Mouse (Mus musculus) limb, embryonic 11.5 days (tissue): Measurements from ENCODE around the gene Zer1. TPM values are rescaled to one million over a fixed set of nuclear protein-coding genes. Genes with fewer than 3 reads are reported as not detected.
"Not testable (repeated sequence)": the region's sequence is repeated elsewhere in the genome, so short reads cannot be mapped to it uniquely, and the experiment has no call there.

Source experiments
- ATAC-seq: fragments of 200-750 bp; cut with Nextera tagmentation; 2 replicates; pipeline ENCODE4 v1.8.0; 2017; ENCODE audit warnings: low read depth; ENCODE audit not compliant: insufficient number of reproducible peaks, low FRiP score, low TSS enrichment
- DNase-seq: peaks from one replicate; pipeline ENCODE4 v3.0.0-alpha.2; 2015; ENCODE audit warnings: low spot score
- H3K27ac ChIP-seq: fragments of 300-500 bp; sonication (generic); replicated peaks from 2 replicates; pipeline ENCODE4 v1.5.1; 2014; ENCODE audit warnings: low read depth, mild to moderate bottlenecking, low read length
- H3K27me3 ChIP-seq: fragments of 300-500 bp; sonication (generic); 2 replicates; pipeline ENCODE4 v1.6.1; 2014; ENCODE audit warnings: mild to moderate bottlenecking, low read length, mixed read lengths; ENCODE audit not compliant: control insufficient read depth, insufficient read depth
- H3K36me3 ChIP-seq: fragments of 300-500 bp; sonication (generic); 2 replicates; pipeline ENCODE4 v1.6.1; 2014; ENCODE audit warnings: mild to moderate bottlenecking, low read length, moderate library complexity, mixed read lengths; ENCODE audit not compliant: control insufficient read depth, insufficient read depth
- H3K4me1 ChIP-seq: fragments of 300-500 bp; sonication (generic); 2 replicates; pipeline ENCODE4 v1.6.1; 2014; ENCODE audit warnings: low read length, mixed read lengths; ENCODE audit not compliant: control insufficient read depth, insufficient read depth
- H3K4me2 ChIP-seq: fragments of 300-500 bp; sonication (generic); 2 replicates; pipeline ENCODE4 v1.6.1; 2014; ENCODE audit warnings: low read depth, mild to moderate bottlenecking, moderate library complexity; ENCODE audit not compliant: severe bottlenecking
- H3K4me3 ChIP-seq: fragments of 300-500 bp; sonication (generic); 2 replicates; pipeline ENCODE4 v1.5.1; 2014; ENCODE audit warnings: low read depth, low read length
- H3K9ac ChIP-seq: fragments of 300-500 bp; sonication (generic); 2 replicates; pipeline ENCODE4 v1.6.1; 2014; ENCODE audit warnings: mild to moderate bottlenecking, low read length
- H3K9me3 ChIP-seq: fragments of 300-500 bp; sonication (generic); 2 replicates; pipeline ENCODE4 v1.6.1; 2016; ENCODE audit warnings: low read length; ENCODE audit not compliant: control insufficient read depth
- WGBS: fragments of 180-500 bp; shearing (Covaris S2); extraction: QIAGEN DNeasy Blood & Tissue Kit; methylation state at CpG from one replicate; pipeline ENCODE4 v1.1.7; 2014; 5-methylcytosine and 5-hydroxymethylcytosine counted together
- polyA plus RNA-seq: library from polyadenylated mRNA; unstranded; fragments of >200 nt; fragmentation: Nextera tagmentation; extraction: Ambion mirVana; gene quantifications from 2 replicates; pipeline ENCODE4 v1.2.1, GENCODE M21; 2014

The Zer1 gene
- polyA plus RNA-seq, 1 experiment from 2014 or later = 6.7 TPM

- H3K36me3 ChIP-seq = peaks cover 17% of the 10 kb centered on the region
- 86% methylated on average over 8 of the region's 8 CpGs for WGBS
These were observed 28.2 kb upstream of the Zer1 start for GRCm38 (mm10) chr2:30152616-30153015.

GRCm38 (mm10) chr2:30151840-30152239 lies 27.5 kb upstream of the Zer1 start:
- 90% methylated on average over 11 of the region's 11 CpGs for WGBS
- Histone ChIP-seq H3K4me3 (no peak overlapping the region), H3K27ac (no peak overlapping the region), H3K36me3 (peaks cover 17% of the 10 kb centered on the region), H3K9ac (no peak overlapping the region), H3K4me1 (no peaks in the 10 kb centered on the region), H3K9me3 (no peaks in the 10 kb centered on the region), H3K4me2 (no peak overlapping the region), H3K27me3 (no peaks in the 10 kb centered on the region)
- ATAC-seq (no peak), DNase-seq (no peak)

More at GRCm38 (mm10) chr2:30152616-30153015, 28.2 kb upstream of the Zer1 start:
- H3K9me3 ChIP-seq = no peaks in the 10 kb centered on the region
- no peaks in the 10 kb centered on the region for H3K27me3 ChIP-seq
- no peak overlapping the region for H3K4me2 ChIP-seq
- H3K4me3 ChIP-seq = no peak overlapping the region
- DNase-seq (no peak), ATAC-seq (no peak)
- H3K9ac ChIP-seq = no peak overlapping the region
- H3K4me1 ChIP-seq = no peaks in the 10 kb centered on the region
- H3K27ac ChIP-seq = no peak overlapping the region

- Histone ChIP-seq H3K4me1 (no peaks in the 10 kb centered on the region), H3K4me3 (no peak overlapping the region), H3K36me3 (peaks cover 32% of the 10 kb centered on the region), H3K27ac (no peak overlapping the region), H3K4me2 (no peak overlapping the region), H3K27me3 (no peaks in the 10 kb centered on the region), H3K9me3 (no peaks in the 10 kb centered on the region), H3K9ac (no peak overlapping the region)
- 95% methylated on average over 4 of the region's 4 CpGs for WGBS
- DNase-seq (no peak), ATAC-seq (no peak)
These were observed 23.1 kb upstream of the Zer1 start for GRCm38 (mm10) chr2:30147466-30147865.

GRCm38 (mm10) chr2:30144436-30144835 lies 20.1 kb upstream of the Zer1 start:
- 94% methylated on average over 4 of the region's 4 CpGs for WGBS
- ATAC-seq (no peak), DNase-seq (no peak)
- H3K27ac ChIP-seq = no peak overlapping the region
- peaks cover 27% of the 10 kb centered on the region for H3K36me3 ChIP-seq
- no peak overlapping the region for H3K4me3 ChIP-seq
- H3K4me1 ChIP-seq = no peaks in the 10 kb centered on the region
- no peak overlapping the region for H3K9ac ChIP-seq
- H3K27me3 ChIP-seq = no peaks in the 10 kb centered on the region
- no peaks in the 10 kb centered on the region for H3K9me3 ChIP-seq
- H3K4me2 ChIP-seq = no peak overlapping the region

- not testable (repeated sequence) for ATAC-seq, H3K27me3 ChIP-seq, H3K9ac ChIP-seq, H3K4me3 ChIP-seq, H3K27ac ChIP-seq, H3K4me2 ChIP-seq, H3K9me3 ChIP-seq, H3K4me1 ChIP-seq, DNase-seq
- WGBS = 91% methylated on average over 4 of the region's 4 CpGs
- peaks cover 25% of the 10 kb centered on the region for H3K36me3 ChIP-seq
These were observed 15.6 kb upstream of the Zer1 start for GRCm38 (mm10) chr2:30140021-30140420.

- Histone ChIP-seq H3K27ac (no peak overlapping the region), H3K36me3 (peaks cover 9% of the 10 kb centered on the region), H3K9ac (no peak overlapping the region), H3K27me3 (no peaks in the 10 kb centered on the region), H3K4me3 (no peak overlapping the region), H3K4me1 (peaks cover 10% of the 10 kb centered on the region), H3K4me2 (no peak overlapping the region), H3K9me3 (no peaks in the 10 kb centered on the region)
- ATAC-seq = no peak
- DNase-seq = no peak
- 91% methylated on average over 10 of the region's 10 CpGs for WGBS
These were observed 12.1 kb upstream of the Zer1 start for GRCm38 (mm10) chr2:30136458-30136857.

- Histone ChIP-seq H3K4me2 (peak overlapping the region; percentile 92; the same call in 1 of the 2 replicates), H3K27me3 (no peaks in the 10 kb centered on the region), H3K9ac (no peak overlapping the region; the same call in 1 of the 2 replicates), H3K4me3 (peak overlapping the region; percentile 80), H3K27ac (no peak overlapping the region), H3K9me3 (no peaks in the 10 kb centered on the region), H3K36me3 (peaks cover 5% of the 10 kb centered on the region; the same call in 1 of the 2 replicates), H3K4me1 (peaks cover 10% of the 10 kb centered on the region)
- ATAC-seq (no peak), DNase-seq (no peak)
- 83% methylated on average over 10 of the region's 10 CpGs for WGBS
These were observed 10.7 kb upstream of the Zer1 start for GRCm38 (mm10) chr2:30134928-30135620.

GRCm38 (mm10) chr2:30134378-30134711 lies 10.0 kb upstream of the Zer1 start:
- Histone ChIP-seq H3K36me3 (peaks cover 5% of the 10 kb centered on the region; the same call in 1 of the 2 replicates), H3K27ac (no peak overlapping the region), H3K4me2 (peak overlapping the region; percentile 92), H3K9ac (peak overlapping the region; percentile 82), H3K4me3 (peak overlapping the region; percentile 80), H3K4me1 (peaks cover 10% of the 10 kb centered on the region), H3K27me3 (no peaks in the 10 kb centered on the region), H3K9me3 (no peaks in the 10 kb centered on the region)
- DNase-seq (no peak), ATAC-seq (no peak)
- 38% methylated on average over 6 of the region's 6 CpGs for WGBS
